Mouse (Mus musculus): ENCODE measurements around the gene Catsperg2.
"Not testable (repeated sequence)": the region's sequence is repeated elsewhere in the genome, so short reads cannot be mapped to it uniquely, and the experiment has no call there.

Catsperg2 gene

GRCm38 (mm10) chr7:29726860-29727259, at the start of gene Catsperg2:
Gene Catsperg2, minus strand, starts transcription at chr7:29727032.
- not testable (repeated sequence) for DNase-seq (ENCODE audit: low read depth, low spot score)

GRCm38 (mm10) chr7:29776568-29776967, 49.7 kb upstream of the Catsperg2 start:
- no peak for DNase-seq (ENCODE audit: low read depth, low spot score)

GRCm38 (mm10) chr7:29774371-29774770, 47.5 kb upstream of the Catsperg2 start:
- DNase-seq (ENCODE audit: low read depth, low spot score): no peak

- DNase-seq (ENCODE audit: low read depth, low spot score): no peak
These were observed 46.7 kb upstream of the Catsperg2 start for GRCm38 (mm10) chr7:29773503-29773902.

GRCm38 (mm10) chr7:29768980-29769379, 42.1 kb upstream of the Catsperg2 start:
- no peak for DNase-seq (ENCODE audit: low read depth, low spot score)

GRCm38 (mm10) chr7:29768090-29768900, 41.5 kb upstream of the Catsperg2 start, which contains the start of gene Zfp84:
Gene Zfp84, plus strand, starts transcription at chr7:29768552.
- peak; percentile 94 for DNase-seq (ENCODE audit: low read depth, low spot score)

- DNase-seq (ENCODE audit: low read depth, low spot score): peak; percentile 84
These were observed 40.3 kb upstream of the Catsperg2 start for GRCm38 (mm10) chr7:29767058-29767686.

GRCm38 (mm10) chr7:29764702-29765101, 37.9 kb upstream of the Catsperg2 start:
- DNase-seq (ENCODE audit: low read depth, low spot score): no peak

- DNase-seq (ENCODE audit: low read depth, low spot score): no peak
These were observed 33.6 kb upstream of the Catsperg2 start for GRCm38 (mm10) chr7:29760476-29760875.

- no peak for DNase-seq (ENCODE audit: low read depth, low spot score)
These were observed 15.4 kb upstream of the Catsperg2 start for GRCm38 (mm10) chr7:29742258-29742657.

- no peak for DNase-seq (ENCODE audit: low read depth, low spot score)
These were observed 1.2 kb upstream of the Catsperg2 start for GRCm38 (mm10) chr7:29728055-29728454.

- DNase-seq (ENCODE audit: low read depth, low spot score): peak; percentile 8
These were observed 1.2 kb downstream of the Catsperg2 start for GRCm38 (mm10) chr7:29725461-29726142.

- not testable (repeated sequence) for DNase-seq (ENCODE audit: low read depth, low spot score)
These were observed 17.9 kb downstream of the Catsperg2 start for GRCm38 (mm10) chr7:29708891-29709290.

GRCm38 (mm10) chr7:29695231-29695630, 31.6 kb downstream of the Catsperg2 start:
- not testable (repeated sequence) for DNase-seq (ENCODE audit: low read depth, low spot score)

GRCm38 (mm10) chr7:29681868-29682267, 45.0 kb downstream of the Catsperg2 start:
- peak; percentile 3 for DNase-seq (ENCODE audit: low read depth, low spot score)

Data from CD4-positive helper T cell, adult 2 months (primary cell).